Mouse (Mus musculus) cerebral cortex, adult 2 months (tissue): ENCODE data around the gene Heatr4.

Source experiments
- WGBS: fragments of 180-500 bp; shearing (Covaris S2); methylation state at CpG from one replicate; pipeline ENCODE4 v1.1.7; 2018; 5-methylcytosine and 5-hydroxymethylcytosine counted together

Heatr4 gene

GRCm38 (mm10) chr12:83998341-83999107 lies 13.9 kb upstream of the Heatr4 start:
- 38% methylated on average over 11 of the region's 11 CpGs for WGBS

DNA sequence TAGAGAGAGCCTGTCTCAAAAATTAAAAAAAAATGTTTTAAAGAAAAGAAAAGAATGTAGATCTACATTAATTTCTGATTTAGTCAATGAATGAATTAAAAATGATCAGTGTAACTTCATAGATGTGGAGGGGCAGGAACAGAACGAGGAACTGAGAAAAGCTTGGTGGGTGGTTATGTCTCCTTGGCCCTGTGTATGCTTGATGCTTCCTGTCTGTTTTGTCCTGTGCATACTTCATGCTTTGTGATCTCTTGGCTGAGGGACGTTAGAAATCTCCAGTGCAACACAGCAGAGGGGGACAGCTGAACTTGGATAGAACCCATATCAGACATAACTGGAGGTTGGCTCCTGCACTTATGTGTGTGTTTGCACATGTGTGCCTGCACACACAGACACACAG lies 12.6 kb upstream of the Heatr4 start:
- 52% methylated on average over 2 of the region's 2 CpGs for WGBS

GRCm38 (mm10) chr12:83989378-83989777 lies 4.7 kb upstream of the Heatr4 start:
- WGBS = 96% methylated on average over 4 of the region's 4 CpGs

DNA sequence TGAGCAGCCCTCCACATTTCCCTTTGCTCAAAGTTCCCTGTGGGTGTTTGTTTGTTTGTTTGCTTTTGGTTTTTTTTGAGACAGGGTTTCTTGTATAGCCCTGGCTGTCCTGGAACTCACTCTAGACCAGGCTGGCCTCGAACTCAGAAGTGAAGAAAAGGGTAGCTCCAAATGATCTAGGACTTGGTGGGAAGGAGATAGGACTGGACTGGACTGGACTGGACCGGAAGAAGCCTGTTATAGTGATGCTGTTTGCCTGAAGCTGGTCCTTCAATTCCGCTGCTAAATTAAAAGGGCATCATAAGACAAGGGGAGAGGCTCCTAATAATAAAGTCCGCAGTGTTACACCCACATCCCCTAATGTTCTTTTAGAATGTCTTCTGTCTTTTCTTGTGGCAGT lies 3.8 kb upstream of the Heatr4 start:
- 53% methylated on average over 4 of the region's 4 CpGs for WGBS

- under 1% methylated on average over 80 of the region's 80 CpGs for WGBS
Observed at GRCm38 (mm10) chr12:83987583-83988441, 3.2 kb upstream of the Heatr4 start, which contains the start of gene Acot2. Acot2 (plus strand) TSS chr12:83987861.

DNA sequence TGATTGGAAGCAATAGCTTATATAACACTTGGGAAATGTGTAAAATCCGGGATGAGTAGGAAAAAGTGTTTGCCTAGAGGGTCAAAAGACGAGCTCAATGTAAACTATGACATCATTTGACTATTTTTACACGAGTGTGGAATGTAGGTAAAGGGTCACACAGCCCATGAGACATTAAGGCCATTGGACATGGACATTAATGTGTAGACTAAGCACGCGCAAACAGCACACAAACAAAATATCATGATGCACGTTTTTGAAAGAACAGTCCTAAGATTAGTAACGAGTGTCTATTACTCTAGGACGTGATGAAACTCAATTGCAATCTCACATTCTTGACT lies 2.6 kb upstream of the Heatr4 start:
- WGBS = 22% methylated on average over 8 of the region's 8 CpGs

DNA sequence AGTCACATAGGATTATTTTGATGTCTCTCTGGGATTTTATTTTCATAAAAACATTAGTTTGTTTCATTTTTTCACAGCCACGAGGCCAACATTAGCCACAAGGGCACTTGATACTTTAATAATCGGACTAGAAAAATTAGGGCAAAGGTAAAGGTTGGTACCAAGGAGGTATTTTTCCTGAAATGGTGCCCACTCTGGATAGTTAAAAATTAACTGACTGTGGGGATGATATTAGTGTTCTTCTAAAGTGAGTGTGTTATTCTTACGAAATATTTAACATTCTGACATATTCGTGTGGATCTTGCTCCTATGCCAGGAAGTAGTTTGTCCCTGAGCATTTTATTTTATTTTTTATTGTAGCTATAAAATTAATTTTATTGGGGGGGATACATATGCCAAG lies 3.0 kb downstream of the Heatr4 start:
- 96% methylated on average over 4 of the region's 4 CpGs for WGBS

GRCm38 (mm10) chr12:83978862-83979261 lies 5.8 kb downstream of the Heatr4 start:
- 87% methylated on average over 6 of the region's 6 CpGs for WGBS

DNA sequence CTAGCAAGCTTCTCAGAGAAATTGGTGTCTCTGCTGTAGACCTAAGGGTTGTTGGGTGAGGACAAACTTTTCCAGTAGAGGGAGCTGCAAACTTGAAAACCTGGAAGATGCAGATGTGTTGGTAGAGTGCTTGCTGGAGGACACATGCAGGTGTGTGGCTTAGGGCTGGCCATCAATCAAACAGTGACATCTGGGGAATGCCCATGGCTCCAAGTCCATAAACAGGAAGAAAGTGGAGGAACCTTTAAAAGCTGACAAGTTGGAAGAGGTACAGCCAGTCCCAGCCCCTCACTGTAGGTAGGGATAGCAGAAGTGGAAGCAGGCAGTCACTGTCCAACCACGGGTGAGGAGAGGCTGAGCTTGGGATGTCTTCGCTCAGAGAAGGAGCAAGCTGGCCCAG lies 12.5 kb downstream of the Heatr4 start:
- 78% methylated on average over 2 of the region's 2 CpGs for WGBS

GRCm38 (mm10) chr12:83965235-83965634 lies 19.4 kb downstream of the Heatr4 start:
- 86% methylated on average over 7 of the region's 7 CpGs for WGBS

- 91% methylated on average over 9 of the region's 9 CpGs for WGBS
Observed at GRCm38 (mm10) chr12:83958278-83958677, 26.4 kb downstream of the Heatr4 start.

GRCm38 (mm10) chr12:83951711-83952575 lies 32.7 kb downstream of the Heatr4 start:
- WGBS = 71% methylated on average over 32 of the region's 32 CpGs

DNA sequence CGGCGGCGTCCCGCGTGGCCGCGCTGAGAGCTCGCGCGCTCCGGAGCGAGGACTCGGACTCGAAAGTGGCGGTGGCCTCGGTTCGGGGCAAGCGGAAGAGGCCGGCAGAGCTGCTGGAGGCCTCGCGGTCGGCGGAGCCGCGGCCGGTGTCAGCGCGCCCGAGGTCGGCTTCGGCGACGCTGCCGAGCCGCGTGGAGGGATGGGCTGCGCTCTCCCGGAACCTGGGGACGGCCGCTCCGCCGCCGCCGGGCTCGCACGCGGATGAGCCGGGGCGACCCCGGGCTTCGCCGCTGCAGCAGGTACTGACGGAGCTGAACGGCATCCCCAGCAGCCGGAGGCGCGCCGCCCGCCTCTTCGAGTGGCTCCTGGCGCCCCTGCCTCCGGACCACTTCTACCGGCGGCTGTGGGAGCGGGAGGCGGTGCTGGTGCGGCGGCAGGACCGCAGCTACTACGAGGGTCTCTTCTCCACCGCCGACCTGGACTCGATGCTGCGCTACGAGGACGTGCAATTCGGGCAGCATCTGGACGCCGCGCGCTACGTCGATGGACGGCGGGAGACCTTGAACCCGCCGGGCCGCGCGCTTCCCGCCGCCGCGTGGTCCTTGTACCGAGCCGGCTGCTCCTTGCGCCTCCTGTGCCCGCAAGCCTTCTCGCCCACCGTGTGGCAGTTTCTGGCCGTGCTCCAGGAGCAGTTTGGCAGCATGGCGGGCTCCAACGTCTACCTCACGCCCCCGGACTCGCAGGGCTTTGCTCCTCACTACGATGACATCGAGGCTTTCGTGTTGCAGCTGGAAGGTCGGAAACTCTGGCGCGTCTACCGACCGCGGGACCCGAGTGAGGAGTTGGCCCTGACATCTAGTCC lies 33.6 kb downstream of the Heatr4 start:
- WGBS = 1% methylated on average over 116 of the region's 116 CpGs

GRCm38 (mm10) chr12:83950493-83950839 lies 34.2 kb downstream of the Heatr4 start, which contains the start of gene Riox1:
Riox1 (plus strand) TSS chr12:83950608.
- under 1% methylated on average over 37 of the region's 37 CpGs for WGBS

- WGBS = 26% methylated on average over 11 of the region's 11 CpGs
Observed at GRCm38 (mm10) chr12:83949776-83950492, 34.7 kb downstream of the Heatr4 start.

DNA sequence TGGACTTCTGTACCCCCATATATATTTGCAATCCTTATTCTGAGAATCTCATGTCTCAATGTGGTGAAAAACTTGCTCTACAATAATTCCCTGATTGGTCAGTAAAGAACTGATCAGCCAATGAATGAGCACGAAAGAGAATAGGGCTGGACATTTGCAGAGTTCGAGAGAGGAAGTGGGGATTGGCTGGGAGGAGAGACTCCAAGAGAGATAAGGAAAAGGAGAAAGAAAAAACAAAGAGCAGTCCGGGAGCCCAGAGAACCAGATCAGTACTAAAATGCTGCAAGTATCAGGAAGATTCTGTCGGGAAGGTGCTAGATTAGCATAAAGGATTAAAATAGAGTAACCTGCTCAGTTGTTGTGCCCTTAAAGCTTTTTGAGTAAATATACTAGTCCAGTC lies 35.6 kb downstream of the Heatr4 start:
- WGBS = 81% methylated on average over 4 of the region's 4 CpGs

GRCm38 (mm10) chr12:83947260-83947811 lies 37.3 kb downstream of the Heatr4 start:
- WGBS = 50% methylated on average over 8 of the region's 8 CpGs

GRCm38 (mm10) chr12:83941938-83942337 lies 42.7 kb downstream of the Heatr4 start:
- WGBS = 74% methylated on average over 3 of the region's 3 CpGs

DNA sequence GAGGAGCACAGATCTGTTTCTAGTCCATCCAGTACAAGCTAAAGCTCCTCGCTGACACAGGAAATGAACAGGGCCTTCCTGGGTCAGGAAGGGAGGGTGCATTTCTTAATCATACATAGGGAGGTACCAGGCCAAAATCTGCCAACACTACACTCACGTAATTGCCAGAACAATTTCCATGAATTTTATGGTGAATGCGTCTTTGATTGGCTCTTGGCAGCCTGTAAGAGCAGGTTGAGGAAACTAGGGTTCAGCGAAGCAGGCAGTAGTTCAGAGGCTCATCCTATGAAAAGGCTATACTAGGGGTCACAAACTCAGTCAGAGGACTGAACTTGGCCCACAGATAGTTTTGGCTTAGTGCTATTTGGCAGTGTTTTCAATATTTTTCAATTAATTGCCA lies 44.6 kb downstream of the Heatr4 start:
- WGBS = 73% methylated on average over 4 of the region's 4 CpGs

- WGBS = 92% methylated on average over 2 of the region's 2 CpGs
Observed at GRCm38 (mm10) chr12:83939332-83939731, 45.3 kb downstream of the Heatr4 start.
